Mouse (Mus musculus) G1E (cell line): ENCODE measurements around the gene Atad3a. TPM values are rescaled to one million over a fixed set of nuclear protein-coding genes. Genes with fewer than 3 reads are reported as not detected.

Experiments used
- ATAC-seq: 2 replicates; pipeline ENCODE4 v1.8.0; 2016; ENCODE audit warnings: mild to moderate bottlenecking; ENCODE audit not compliant: insufficient number of reproducible peaks, poor library complexity, low FRiP score, severe bottlenecking; ENCODE audit errors: extremely low read depth
- DNase-seq: peaks from one replicate; pipeline ENCODE4 v3.0.0; 2012; ENCODE audit warnings: low spot score
- H3K27me3 ChIP-seq: 2 replicates; pipeline ENCODE4 v1.6.1; 2012; ENCODE audit warnings: mild to moderate bottlenecking, low read length, inconsistent platforms; ENCODE audit not compliant: insufficient read depth
- H3K36me3 ChIP-seq: replicated peaks from 2 replicates; pipeline ENCODE3; 2012; ENCODE audit warnings: mild to moderate bottlenecking, inconsistent platforms
- H3K4me1 ChIP-seq: 2 replicates; pipeline ENCODE4 v1.6.1; 2012; ENCODE audit warnings: low read depth, low read length, inconsistent platforms, mixed read lengths; ENCODE audit not compliant: insufficient read depth
- H3K4me3 ChIP-seq: 2 replicates; pipeline ENCODE4 v1.5.1; 2012; ENCODE audit warnings: low read depth, mild to moderate bottlenecking, inconsistent platforms, low read length, moderate library complexity, mixed read lengths
- H3K9me3 ChIP-seq: replicated peaks from 2 replicates; pipeline ENCODE4 v1.6.1; 2012; ENCODE audit warnings: inconsistent platforms
- CTCF ChIP-seq: IDR thresholded peaks from 2 replicates; pipeline ENCODE4 v1.5.1; 2012; ENCODE audit warnings: low read depth, low read length, inconsistent platforms, mixed read lengths
- GATA1 ChIP-seq: IDR thresholded peaks from 2 replicates; pipeline ENCODE4 v1.6.1; 2012; ENCODE audit warnings: borderline replicate concordance, low read length, inconsistent platforms, mixed read lengths
- GATA2 ChIP-seq: IDR thresholded peaks from 2 replicates; pipeline ENCODE4 v1.6.1; 2012; ENCODE audit warnings: low read depth, low read length, inconsistent platforms, borderline replicate concordance
- POLR2AphosphoS5 ChIP-seq: IDR thresholded peaks from 2 replicates; pipeline ENCODE4 v1.6.1; 2012; ENCODE audit warnings: low read depth, low read length, inconsistent platforms; ENCODE audit not compliant: insufficient replicate concordance
- TAL1 ChIP-seq: conservative IDR thresholded peaks from 2 replicates; pipeline ENCODE4 v1.6.1; 2012; ENCODE audit warnings: low read depth, low read length, inconsistent platforms, mixed read lengths
- polyA plus RNA-seq: library from polyadenylated mRNA; stranded (reverse); fragments of >175 nt; gene quantifications from 2 replicates; pipeline ENCODE4 v1.2.3, GENCODE M21; 2012
- total RNA-seq, 2 experiments: library from RNA; stranded (forward) in 1 of 2; stranded (reverse) in 1 of 2; fragments of 200-1000 nt in 1 of 2; fragments of >200 nt in 1 of 2; fragmentation: Nextera tagmentation in 1 of 2; gene quantifications; 2 replicates each; pipeline ENCODE4 v1.2.3; 2014 to 2017

The Atad3a gene
- total and polyA plus RNA-seq, 3 experiments = 61.5 to 65.7 (median 64.6) TPM

- Histone ChIP-seq H3K9me3 (peaks cover 13% of the 10 kb centered on the region), H3K27me3 (peaks cover 40% of the 10 kb centered on the region), H3K4me3 (no peak overlapping the region), H3K4me1 (peaks cover 34% of the 10 kb centered on the region), H3K36me3 (no peaks in the 10 kb centered on the region)
- no peak for DNase-seq
- ATAC-seq = no peak
- TF ChIP-seq GATA1 (no peak), POLR2AphosphoS5 (no peak), CTCF (no peak)
These were observed 65.3 kb downstream of the Atad3a start for GRCm38 (mm10) chr4:155695531-155696062.

- Histone ChIP-seq H3K27me3 (peaks cover 43% of the 10 kb centered on the region), H3K36me3 (no peaks in the 10 kb centered on the region), H3K4me1 (peaks cover 34% of the 10 kb centered on the region), H3K9me3 (peaks cover 13% of the 10 kb centered on the region), H3K4me3 (peak overlapping the region; percentile 63)
- no peak for TF ChIP-seq TAL1
- no peak for TF ChIP-seq POLR2AphosphoS5
- no peak for TF ChIP-seq CTCF
- no peak for TF ChIP-seq GATA2
- TF ChIP-seq GATA1 = no peak
- no peak for DNase-seq
- no peak for ATAC-seq
These were observed 66.2 kb downstream of the Atad3a start for GRCm38 (mm10) chr4:155694482-155695401.

- H3K4me3 ChIP-seq = peak within 1 kb of the TSS; percentile 63
- TF ChIP-seq TAL1 = no peak
- TF ChIP-seq GATA1 = no peak
- TF ChIP-seq CTCF = no peak
- TF ChIP-seq GATA2 = no peak
- TF ChIP-seq POLR2AphosphoS5 = no peak
- H3K36me3 ChIP-seq = no peaks in the 10 kb centered on the region
- H3K9me3 ChIP-seq = peaks cover 13% of the 10 kb centered on the region
- ATAC-seq (no peak), DNase-seq (no peak)
- peaks cover 34% of the 10 kb centered on the region for H3K4me1 ChIP-seq
- peaks cover 43% of the 10 kb centered on the region for H3K27me3 ChIP-seq
These were observed 66.8 kb downstream of the Atad3a start, which contains the start of gene Fndc10 for GRCm38 (mm10) chr4:155694111-155694481. Gene Fndc10 (plus strand): TSS chr4:155694342.

GRCm38 (mm10) chr4:155692421-155692820 is 68.5 kb downstream of the Atad3a start:
- ATAC-seq (no peak), DNase-seq (no peak)
- TF ChIP-seq CTCF = no peak
- no peak for TF ChIP-seq POLR2AphosphoS5
- TF ChIP-seq TAL1 = no peak
- TF ChIP-seq GATA2 = no peak
- TF ChIP-seq GATA1 = no peak
- no peaks in the 10 kb centered on the region for H3K36me3 ChIP-seq
- H3K27me3 ChIP-seq = peaks cover 44% of the 10 kb centered on the region
- H3K9me3 ChIP-seq = peaks cover 13% of the 10 kb centered on the region
- H3K4me1 ChIP-seq = peaks cover 34% of the 10 kb centered on the region
- no peak overlapping the region for H3K4me3 ChIP-seq

Other genes starting within 250 kb of the Atad3a start
Only the 20 nearest of the 26 such genes appear.
- 86.4 and 106 TPM in 2 replicates for gene Cdk11b, start 136.2 kb downstream of the Atad3a start, total RNA-seq (2014; fragmentation: Nextera tagmentation)
- 41.4 and 53.3 TPM in 2 replicates for gene Cdk11b, start 136.2 kb downstream of the Atad3a start, total RNA-seq (2017)
- gene Cdk11b, start 136.2 kb downstream of the Atad3a start, polyA plus RNA-seq = 114 and 144 TPM in 2 replicates
- gene Gm10563, start 115.7 kb downstream of the Atad3a start, total RNA-seq (2014; fragmentation: Nextera tagmentation) = not detected in 2 replicates
- not detected in 2 replicates for gene Gm10563, start 115.7 kb downstream of the Atad3a start, total RNA-seq (2017)
- gene Gm10563, start 115.7 kb downstream of the Atad3a start, polyA plus RNA-seq = not detected in 2 replicates
- not detected in 2 replicates for gene Mmp23, start 107.7 kb downstream of the Atad3a start, total RNA-seq (2014; fragmentation: Nextera tagmentation)
- 0.12 and 0.71 TPM in 2 replicates for gene Mmp23, start 107.7 kb downstream of the Atad3a start, total RNA-seq (2017)
- 0.08 and 0.29 TPM in 2 replicates for gene Mmp23, start 107.7 kb downstream of the Atad3a start, polyA plus RNA-seq
- 5.8 and 9.6 TPM in 2 replicates for gene Mib2, start 91.9 kb downstream of the Atad3a start, total RNA-seq (2014; fragmentation: Nextera tagmentation)
- gene Mib2, start 91.9 kb downstream of the Atad3a start, total RNA-seq (2017) = 16.7 and 17.3 TPM in 2 replicates
- 36.0 and 36.9 TPM in 2 replicates for gene Mib2, start 91.9 kb downstream of the Atad3a start, polyA plus RNA-seq
- gene Fndc10, start 66.8 kb downstream of the Atad3a start, total RNA-seq (2014; fragmentation: Nextera tagmentation) = not detected in 2 replicates
- gene Fndc10, start 66.8 kb downstream of the Atad3a start, total RNA-seq (2017) = 0.12 and 0.16 TPM in 2 replicates
- not detected in 2 replicates for gene Fndc10, start 66.8 kb downstream of the Atad3a start, polyA plus RNA-seq
- gene Ssu72, start 56.3 kb downstream of the Atad3a start, total RNA-seq (2014; fragmentation: Nextera tagmentation) = 195 and 204 TPM in 2 replicates
- 184 and 186 TPM in 2 replicates for gene Ssu72, start 56.3 kb downstream of the Atad3a start, total RNA-seq (2017)
- gene Ssu72, start 56.3 kb downstream of the Atad3a start, polyA plus RNA-seq = 74.7 and 91.4 TPM in 2 replicates
- 0.58 and 0.68 TPM in 2 replicates for gene Tmem240, start 26.3 kb downstream of the Atad3a start, total RNA-seq (2014; fragmentation: Nextera tagmentation)
- 0.55 and 0.64 TPM in 2 replicates for gene Tmem240, start 26.3 kb downstream of the Atad3a start, total RNA-seq (2017)
- gene Tmem240, start 26.3 kb downstream of the Atad3a start, polyA plus RNA-seq = 0.94 and 0.98 TPM in 2 replicates
- gene Vwa1, start 13.6 kb upstream of the Atad3a start, total RNA-seq (2014; fragmentation: Nextera tagmentation) = 0.39 and 0.68 TPM in 2 replicates
- 0.93 and 1.0 TPM in 2 replicates for gene Vwa1, start 13.6 kb upstream of the Atad3a start, total RNA-seq (2017)
- 0.09 and 0.10 TPM in 2 replicates for gene Vwa1, start 13.6 kb upstream of the Atad3a start, polyA plus RNA-seq
- not detected in 2 replicates for gene Tmem88b, start 24.8 kb upstream of the Atad3a start, total RNA-seq (2014; fragmentation: Nextera tagmentation)
- 0.05 and 0.06 TPM in 2 replicates for gene Tmem88b, start 24.8 kb upstream of the Atad3a start, total RNA-seq (2017)
- gene Tmem88b, start 24.8 kb upstream of the Atad3a start, polyA plus RNA-seq = 0.01 TPM in 1 of 2 replicates, not detected in the other
- gene Ankrd65, start 29.3 kb upstream of the Atad3a start, total RNA-seq (2014; fragmentation: Nextera tagmentation) = not detected in 2 replicates
- not detected in 2 replicates for gene Ankrd65, start 29.3 kb upstream of the Atad3a start, total RNA-seq (2017)
- not detected in 2 replicates for gene Ankrd65, start 29.3 kb upstream of the Atad3a start, polyA plus RNA-seq
- 86.3 and 97.2 TPM in 2 replicates for gene Mrpl20, start 41.8 kb upstream of the Atad3a start, total RNA-seq (2014; fragmentation: Nextera tagmentation)
- 85.3 and 124 TPM in 2 replicates for gene Mrpl20, start 41.8 kb upstream of the Atad3a start, total RNA-seq (2017)
- 15.1 and 17.9 TPM in 2 replicates for gene Mrpl20, start 41.8 kb upstream of the Atad3a start, polyA plus RNA-seq
- 121 and 171 TPM in 2 replicates for gene Ccnl2, start 51.4 kb upstream of the Atad3a start, total RNA-seq (2014; fragmentation: Nextera tagmentation)
- gene Ccnl2, start 51.4 kb upstream of the Atad3a start, total RNA-seq (2017) = 125 and 150 TPM in 2 replicates
- gene Ccnl2, start 51.4 kb upstream of the Atad3a start, polyA plus RNA-seq = 33.0 and 41.8 TPM in 2 replicates
- gene Aurkaip1, start 70.2 kb upstream of the Atad3a start, total RNA-seq (2014; fragmentation: Nextera tagmentation) = 147 and 155 TPM in 2 replicates
- gene Aurkaip1, start 70.2 kb upstream of the Atad3a start, total RNA-seq (2017) = 158 and 160 TPM in 2 replicates
- 291 and 293 TPM in 2 replicates for gene Aurkaip1, start 70.2 kb upstream of the Atad3a start, polyA plus RNA-seq
- gene Mxra8, start 78.6 kb upstream of the Atad3a start, total RNA-seq (2014; fragmentation: Nextera tagmentation) = not detected in 2 replicates
- gene Mxra8, start 78.6 kb upstream of the Atad3a start, total RNA-seq (2017) = 0.33 and 0.46 TPM in 2 replicates
- gene Mxra8, start 78.6 kb upstream of the Atad3a start, polyA plus RNA-seq = not detected in 2 replicates
- gene Dvl1, start 86.3 kb upstream of the Atad3a start, total RNA-seq (2014; fragmentation: Nextera tagmentation) = 14.4 and 16.8 TPM in 2 replicates
- gene Dvl1, start 86.3 kb upstream of the Atad3a start, total RNA-seq (2017) = 9.2 and 13.7 TPM in 2 replicates
- 77.7 and 92.8 TPM in 2 replicates for gene Dvl1, start 86.3 kb upstream of the Atad3a start, polyA plus RNA-seq
- 1.6 and 1.7 TPM in 2 replicates for gene Tas1r3, start 102.3 kb upstream of the Atad3a start, total RNA-seq (2014; fragmentation: Nextera tagmentation)
- 0.52 and 0.60 TPM in 2 replicates for gene Tas1r3, start 102.3 kb upstream of the Atad3a start, total RNA-seq (2017)
- gene Tas1r3, start 102.3 kb upstream of the Atad3a start, polyA plus RNA-seq = 0.02 and 0.03 TPM in 2 replicates
- 6.7 and 11.8 TPM in 2 replicates for gene Cptp, start 108.3 kb upstream of the Atad3a start, total RNA-seq (2014; fragmentation: Nextera tagmentation)
- gene Cptp, start 108.3 kb upstream of the Atad3a start, total RNA-seq (2017) = 9.3 and 9.5 TPM in 2 replicates
- 1.1 and 3.6 TPM in 2 replicates for gene Cptp, start 108.3 kb upstream of the Atad3a start, polyA plus RNA-seq
- gene Ints11, start 108.5 kb upstream of the Atad3a start, total RNA-seq (2014; fragmentation: Nextera tagmentation) = 35.6 and 47.3 TPM in 2 replicates
- gene Ints11, start 108.5 kb upstream of the Atad3a start, total RNA-seq (2017) = 43.5 and 63.3 TPM in 2 replicates
- 21.7 and 26.8 TPM in 2 replicates for gene Ints11, start 108.5 kb upstream of the Atad3a start, polyA plus RNA-seq
- gene Pusl1, start 130.7 kb upstream of the Atad3a start, total RNA-seq (2014; fragmentation: Nextera tagmentation) = 16.6 and 19.5 TPM in 2 replicates
- 27.9 and 32.3 TPM in 2 replicates for gene Pusl1, start 130.7 kb upstream of the Atad3a start, total RNA-seq (2017)
- gene Pusl1, start 130.7 kb upstream of the Atad3a start, polyA plus RNA-seq = 135 and 233 TPM in 2 replicates
- gene Acap3, start 130.7 kb upstream of the Atad3a start, total RNA-seq (2014; fragmentation: Nextera tagmentation) = 16.5 and 19.9 TPM in 2 replicates
- gene Acap3, start 130.7 kb upstream of the Atad3a start, total RNA-seq (2017) = 12.4 and 12.5 TPM in 2 replicates
- gene Acap3, start 130.7 kb upstream of the Atad3a start, polyA plus RNA-seq = 31.0 and 32.9 TPM in 2 replicates